Mouse (Mus musculus) cortical plate, adult 2 months (tissue): ENCODE measurements around the gene Syk. TPM values are rescaled to one million over a fixed set of nuclear protein-coding genes. Genes with fewer than 3 reads are reported as not detected.

ENCODE experiments used
- H3K27ac ChIP-seq: fragments of 200-500 bp; 2 replicates; pipeline ENCODE4 v1.5.1; 2012; ENCODE audit warnings: low read length, control low read depth, inconsistent platforms; ENCODE audit not compliant: insufficient read depth
- H3K4me1 ChIP-seq: fragments of 200-500 bp; 2 replicates; pipeline ENCODE4 v1.6.1; 2011; ENCODE audit warnings: low read length; ENCODE audit not compliant: control insufficient read depth, insufficient read depth
- H3K4me3 ChIP-seq: fragments of 200-500 bp; 2 replicates; pipeline ENCODE4 v1.5.1; 2011; ENCODE audit warnings: mild to moderate bottlenecking, low read length, control low read depth; ENCODE audit not compliant: insufficient read depth
- CTCF ChIP-seq: fragments of 200-500 bp; IDR thresholded peaks from 2 replicates; pipeline ENCODE4 v1.5.1; 2011; ENCODE audit warnings: mild to moderate bottlenecking, control low read depth, low read length; ENCODE audit not compliant: insufficient read depth; ENCODE audit errors: extremely low read depth
- POLR2A ChIP-seq: fragments of 200-500 bp; IDR thresholded peaks from 2 replicates; pipeline ENCODE4 v1.6.1; 2011; ENCODE audit warnings: mild to moderate bottlenecking, low read length, control low read depth; ENCODE audit not compliant: insufficient read depth; ENCODE audit errors: extremely low read depth
- polyA plus RNA-seq: library from polyadenylated mRNA; depleted of rRNA; stranded (reverse); fragments of >200 nt; gene quantifications from 2 replicates; pipeline ENCODE4 v1.2.3, GENCODE M21; 2012

The Syk gene
- polyA plus RNA-seq, 1 experiment: 3.3 TPM

DNA sequence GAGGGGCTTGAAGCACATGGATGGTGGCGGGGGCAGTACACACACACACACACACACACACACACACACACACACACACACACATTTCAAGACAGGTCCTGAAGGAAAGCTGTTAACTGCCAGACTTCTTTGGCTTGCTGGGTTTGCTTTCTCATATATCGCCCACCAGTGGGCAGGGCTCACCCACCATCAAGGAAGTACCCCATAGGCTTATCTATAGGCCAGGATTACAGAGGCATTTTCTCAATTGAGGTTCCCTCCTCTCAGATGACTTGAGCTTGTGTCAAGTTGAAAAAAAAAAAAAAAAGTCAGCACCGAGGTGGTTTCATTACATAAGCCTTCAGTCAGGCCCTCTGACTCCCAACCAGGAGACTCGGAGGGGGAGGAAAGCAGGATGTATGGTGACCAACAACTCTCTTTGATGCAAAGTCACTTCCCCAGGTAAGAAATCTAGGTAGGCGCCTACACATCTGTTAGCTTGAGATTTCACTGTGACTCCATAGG, 32.2 kb upstream of the Syk start:
- no peak for TF ChIP-seq POLR2A
- TF ChIP-seq CTCF: no peak
- H3K27ac ChIP-seq: no peak overlapping the region
- H3K4me1 ChIP-seq: no peaks in the 10 kb centered on the region
- H3K4me3 ChIP-seq: no peak overlapping the region

DNA sequence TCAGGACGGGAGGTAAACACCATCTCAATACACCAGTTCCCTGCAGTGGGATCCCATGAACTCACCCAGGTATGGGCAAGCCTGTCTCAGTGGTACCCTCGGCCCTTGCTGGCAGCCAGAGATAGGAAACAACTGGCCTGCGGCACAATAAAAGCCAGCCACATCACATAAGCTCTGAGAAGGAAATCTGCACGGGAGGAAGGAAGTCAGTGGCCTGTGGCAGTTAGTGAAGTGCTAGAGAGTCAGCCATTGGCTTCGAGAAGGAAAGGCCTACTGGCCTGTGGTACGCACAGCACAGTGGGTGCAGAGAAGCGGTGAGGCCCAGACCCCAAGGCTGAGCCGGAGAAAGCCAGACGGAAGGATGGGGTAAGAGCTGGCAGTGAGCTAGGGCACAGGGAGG, 31.7 kb upstream of the Syk start:
- H3K4me1 ChIP-seq: no peaks in the 10 kb centered on the region
- H3K27ac ChIP-seq: no peak overlapping the region
- no peak overlapping the region for H3K4me3 ChIP-seq
- TF ChIP-seq POLR2A: no peak
- no peak for TF ChIP-seq CTCF

DNA sequence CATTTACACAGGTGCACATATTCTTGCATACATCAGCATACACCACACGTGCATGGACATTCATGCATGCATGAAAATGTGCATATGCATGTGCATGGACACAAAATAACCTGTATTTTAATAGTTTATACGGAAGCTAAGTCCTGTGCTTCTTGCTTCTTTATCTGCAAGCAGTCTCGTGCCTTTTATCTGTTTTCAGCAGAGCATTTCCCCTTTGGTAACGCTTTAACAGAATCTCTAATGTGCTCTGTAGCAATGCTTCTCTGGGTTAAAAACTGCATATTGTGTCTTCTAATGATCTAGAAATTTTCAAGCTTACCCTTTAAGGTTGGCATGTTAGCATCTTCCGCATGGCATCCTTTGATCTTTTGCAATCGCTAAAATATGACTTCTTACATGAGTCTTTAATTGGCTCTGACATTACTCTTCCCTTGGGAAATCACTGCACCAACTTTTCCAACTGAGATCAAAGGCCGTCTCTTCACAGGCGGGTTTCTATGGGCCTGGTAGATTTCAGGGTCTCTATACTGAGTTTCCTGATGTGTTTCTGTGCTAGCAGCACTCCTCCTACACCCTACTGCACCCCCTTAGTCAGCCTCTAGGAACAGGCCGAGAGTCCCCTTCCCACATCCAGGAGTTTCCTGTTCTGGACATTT, 30.0 kb upstream of the Syk start:
- TF ChIP-seq POLR2A: no peak
- TF ChIP-seq CTCF: no peak
- Histone ChIP-seq H3K4me1 (no peaks in the 10 kb centered on the region), H3K4me3 (no peak overlapping the region), H3K27ac (no peak overlapping the region)

DNA sequence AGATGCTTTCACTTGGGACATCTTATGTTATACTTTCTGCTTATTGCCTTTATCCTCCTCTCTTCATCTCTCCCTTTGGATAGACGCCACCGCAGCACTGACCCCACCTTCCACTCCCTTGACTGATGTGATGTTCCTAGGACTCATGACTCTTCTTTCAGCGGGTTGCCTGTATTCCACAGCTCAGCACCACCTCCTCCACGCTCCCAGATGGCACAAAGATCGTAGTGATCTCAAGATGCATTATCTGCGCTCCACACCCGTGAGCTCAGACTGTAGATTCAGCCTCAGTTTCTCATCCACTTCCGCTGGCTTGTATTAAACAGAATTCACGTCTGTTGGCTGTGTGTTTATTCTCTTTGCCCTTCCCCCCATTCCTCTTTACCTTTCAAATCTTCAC, 28.3 kb upstream of the Syk start:
- Histone ChIP-seq H3K4me1 (no peaks in the 10 kb centered on the region), H3K27ac (no peak overlapping the region)
- TF ChIP-seq CTCF (no peak), POLR2A (no peak)

DNA sequence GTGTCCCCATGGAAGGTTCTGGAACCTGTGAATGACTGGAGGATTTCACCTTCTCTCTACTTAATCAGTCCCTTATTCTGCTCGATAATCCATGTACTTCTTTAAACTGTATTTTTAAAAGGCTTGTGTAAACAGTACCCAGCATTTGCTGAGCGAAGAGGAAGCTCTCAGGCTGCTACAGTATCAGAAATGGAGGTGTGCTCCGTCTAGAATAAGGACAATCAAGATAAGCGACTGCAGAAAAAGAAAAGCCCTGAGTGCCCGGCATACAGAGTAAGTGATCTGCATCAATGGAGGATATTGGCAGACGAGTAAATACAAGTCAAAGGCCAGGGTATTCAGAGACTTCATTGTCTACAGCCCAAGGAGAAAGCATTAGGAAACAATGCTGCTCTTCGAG, 25.6 kb upstream of the Syk start:
- no peak for TF ChIP-seq POLR2A
- TF ChIP-seq CTCF: no peak
- Histone ChIP-seq H3K4me1 (no peaks in the 10 kb centered on the region), H3K27ac (no peak overlapping the region), H3K4me3 (no peak overlapping the region)

More for the DNA sequence above, 28.3 kb upstream of the Syk start:
- H3K4me3 ChIP-seq: no peak overlapping the region

DNA sequence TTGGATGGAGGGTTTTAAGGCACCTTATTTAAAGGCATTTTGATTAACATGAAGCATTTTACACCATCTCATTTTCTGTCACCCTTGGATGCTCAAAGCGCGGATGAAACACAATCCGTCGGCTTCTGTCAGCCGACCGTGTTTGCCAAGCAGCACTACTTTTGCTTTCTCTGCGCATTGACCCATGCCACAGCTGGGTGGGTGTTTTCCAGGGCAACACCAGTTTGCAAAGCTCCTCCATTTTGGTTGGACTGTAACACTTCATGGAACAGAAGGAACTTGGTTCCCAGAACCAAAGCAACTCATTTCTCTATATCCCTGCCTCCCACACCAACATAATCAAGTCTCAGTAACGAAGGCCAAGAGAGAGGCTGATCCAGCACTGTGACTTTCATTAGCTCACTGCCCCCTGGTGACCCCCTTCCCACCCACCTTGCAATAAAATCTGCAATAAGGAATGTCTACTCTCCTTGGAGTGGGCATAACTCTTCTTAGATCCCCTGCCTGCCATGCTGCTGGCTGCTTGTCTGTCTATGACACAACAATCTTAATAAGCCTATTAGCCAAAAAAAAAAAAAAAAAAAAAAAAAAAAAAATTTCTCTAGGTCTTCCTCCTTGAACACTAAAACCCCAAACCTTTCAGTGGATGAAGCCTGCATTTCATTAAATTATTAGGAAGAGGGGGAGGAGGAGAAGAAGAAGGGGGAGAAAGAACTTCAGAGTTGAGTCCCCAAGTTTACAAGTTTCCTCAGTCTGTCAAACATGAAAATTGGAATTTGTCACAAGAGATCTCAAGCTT, 21.4 kb upstream of the Syk start:
- 0 out of 2 replicates have a peak, but pooled peaks cover 1% of the 10 kb centered on the region for H3K4me1 ChIP-seq
- no peak overlapping the region for H3K27ac ChIP-seq
- no peak overlapping the region for H3K4me3 ChIP-seq
- TF ChIP-seq POLR2A (no peak), CTCF (no peak)

DNA sequence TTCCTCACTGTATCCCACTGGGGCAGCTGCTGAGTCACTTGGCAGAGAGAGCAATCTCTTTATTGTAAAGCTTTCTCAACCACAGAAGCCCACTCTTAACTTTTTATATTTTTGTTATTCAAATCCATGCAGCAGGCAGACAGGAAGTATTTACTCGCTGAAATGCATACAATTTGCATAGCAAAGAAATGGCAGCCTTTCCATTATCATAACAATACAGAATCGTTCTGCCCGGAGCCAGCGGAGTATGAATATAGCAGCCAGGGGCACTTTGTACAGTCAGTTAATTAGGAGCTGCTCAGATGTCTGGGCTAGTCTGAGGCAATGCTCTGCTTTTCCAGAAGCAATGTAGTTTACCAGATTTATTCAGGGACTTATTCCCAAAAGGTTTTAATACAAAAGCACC, 20.8 kb upstream of the Syk start:
- H3K4me1 ChIP-seq: 0 out of 2 replicates have a peak, but pooled peaks cover 1% of the 10 kb centered on the region
- H3K27ac ChIP-seq: no peak overlapping the region
- H3K4me3 ChIP-seq: no peak overlapping the region
- no peak for TF ChIP-seq POLR2A
- no peak for TF ChIP-seq CTCF

DNA sequence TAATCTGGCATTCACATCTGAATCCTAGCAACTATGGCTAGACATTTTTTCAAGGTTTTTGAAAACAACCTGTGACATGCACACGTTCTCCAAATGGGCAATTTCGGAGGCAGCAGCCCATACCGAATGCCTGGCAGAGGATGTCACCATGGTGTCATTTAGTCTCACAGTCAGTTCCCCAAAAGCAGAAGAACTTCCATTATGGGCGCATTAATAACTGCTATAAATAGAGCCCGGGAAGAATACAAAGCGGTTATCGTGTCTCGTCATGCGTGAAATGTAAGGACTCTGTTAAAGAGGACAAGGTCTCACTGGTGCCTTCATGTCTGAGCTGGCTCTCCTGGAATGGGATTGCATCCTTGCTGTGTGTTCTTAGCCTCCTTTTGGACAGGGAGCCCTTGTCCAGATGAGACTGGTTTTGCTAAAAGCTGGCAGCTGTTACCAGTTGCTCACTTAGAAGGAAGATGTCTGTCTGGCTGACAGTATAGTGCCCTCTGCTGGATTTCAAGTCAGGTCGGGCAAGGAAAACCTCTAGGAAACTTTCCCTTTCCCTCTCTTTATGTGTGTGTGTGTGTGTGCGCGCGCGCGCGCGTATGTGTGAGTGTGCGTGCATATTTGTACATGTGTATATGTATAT, 17.8 kb upstream of the Syk start:
- Histone ChIP-seq H3K4me3 (no peak overlapping the region), H3K27ac (no peak overlapping the region), H3K4me1 (0 out of 2 replicates have a peak, but pooled peaks cover 1% of the 10 kb centered on the region)
- TF ChIP-seq CTCF (peak; percentile 62), POLR2A (no peak)

DNA sequence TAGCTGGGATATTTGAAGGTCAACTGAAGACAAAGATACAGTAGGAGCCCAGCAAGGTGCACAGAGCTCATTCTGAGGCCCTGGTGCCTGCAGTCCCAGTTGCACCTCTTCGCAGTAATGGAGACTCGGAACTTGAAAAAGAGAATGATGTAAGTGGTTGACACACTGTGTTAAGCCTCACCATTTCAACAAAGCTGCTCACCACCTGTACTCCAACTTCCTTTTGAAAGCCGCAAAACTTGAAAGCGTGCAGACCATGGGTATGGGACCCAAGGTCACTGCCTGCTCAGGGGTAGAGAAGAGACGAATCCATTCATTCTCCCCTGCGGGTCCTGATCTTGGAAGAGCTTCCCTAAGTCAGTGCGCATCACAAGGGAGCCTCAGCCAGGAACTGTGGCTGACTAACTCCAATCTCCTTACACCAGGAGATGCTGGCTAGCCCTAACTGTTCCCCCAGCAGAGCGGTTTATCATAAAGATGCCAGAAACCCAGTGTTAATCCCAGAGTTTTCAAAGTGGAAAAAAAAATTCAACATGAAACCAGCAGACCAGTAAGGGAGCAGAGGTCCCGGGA, 16.7 kb upstream of the Syk start:
- Histone ChIP-seq H3K4me1 (0 out of 2 replicates have a peak, but pooled peaks cover 1% of the 10 kb centered on the region), H3K4me3 (no peak overlapping the region), H3K27ac (no peak overlapping the region)
- TF ChIP-seq CTCF (no peak), POLR2A (no peak)

DNA sequence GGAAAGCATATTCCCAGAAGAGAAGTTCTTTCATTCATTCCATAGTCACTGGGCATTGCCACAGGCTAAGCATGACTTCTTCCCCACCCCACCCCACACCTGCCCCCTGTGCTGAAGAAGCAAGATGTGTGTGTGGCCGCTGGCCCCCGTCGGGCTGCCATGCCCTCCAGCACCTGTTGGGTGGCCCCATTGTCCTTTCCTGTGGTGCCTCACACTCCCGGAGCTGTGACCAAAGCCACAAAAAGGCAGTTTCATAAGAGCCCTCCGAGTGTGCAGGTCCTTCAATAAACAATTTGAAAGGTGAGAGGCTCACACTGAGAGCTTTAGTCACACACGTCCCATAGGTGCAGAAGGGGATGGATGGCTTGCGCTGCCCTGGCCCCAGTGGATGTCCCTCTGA, 16.2 kb upstream of the Syk start:
- Histone ChIP-seq H3K4me3 (no peak overlapping the region), H3K4me1 (0 out of 2 replicates have a peak, but pooled peaks cover 1% of the 10 kb centered on the region), H3K27ac (no peak overlapping the region)
- TF ChIP-seq CTCF: no peak
- TF ChIP-seq POLR2A: no peak
